Mouse (Mus musculus) hindbrain, postnatal 0 days (tissue): ENCODE data around the gene C1qtnf1. TPM values are rescaled to one million over a fixed set of nuclear protein-coding genes. Genes with fewer than 3 reads are reported as not detected.

ENCODE experiments used
- ATAC-seq: fragments of 200-750 bp; cut with Nextera tagmentation; 2 replicates; pipeline ENCODE4 v1.8.0; 2017; ENCODE audit warnings: mild to moderate bottlenecking, moderate TSS enrichment, moderate library complexity
- DNase-seq: peaks from one replicate; pipeline ENCODE4 v3.0.0-alpha.2; 2015; ENCODE audit warnings: low spot score
- H3K27ac ChIP-seq: fragments of 300-500 bp; sonication (generic); 2 replicates; pipeline ENCODE4 v1.5.1; 2014; ENCODE audit warnings: mild to moderate bottlenecking
- H3K27me3 ChIP-seq: fragments of 300-500 bp; sonication (generic); 2 replicates; pipeline ENCODE4 v1.6.1; 2014; ENCODE audit warnings: low read length, mixed read lengths; ENCODE audit not compliant: insufficient read depth
- H3K36me3 ChIP-seq: fragments of 300-500 bp; sonication (generic); 2 replicates; pipeline ENCODE4 v1.6.1; 2014; ENCODE audit warnings: low read length, mixed read lengths; ENCODE audit not compliant: insufficient read depth
- H3K4me1 ChIP-seq: fragments of 300-500 bp; sonication (generic); 2 replicates; pipeline ENCODE4 v1.6.1; 2014; ENCODE audit warnings: antibody characterized with exemption, low read length, mixed read lengths; ENCODE audit not compliant: insufficient read depth
- H3K4me2 ChIP-seq: fragments of 300-500 bp; sonication (generic); 2 replicates; pipeline ENCODE4 v1.6.1; 2014; ENCODE audit warnings: low read depth, mild to moderate bottlenecking, low read length, moderate library complexity, mixed read lengths
- H3K4me3 ChIP-seq: fragments of 300-500 bp; sonication (generic); 2 replicates; pipeline ENCODE4 v1.5.1; 2014; ENCODE audit warnings: low read length
- H3K9ac ChIP-seq: fragments of 300-500 bp; sonication (generic); replicated peaks from 2 replicates; pipeline ENCODE4 v1.6.1; 2014; ENCODE audit warnings: mild to moderate bottlenecking, low read length, moderate library complexity, mixed read lengths
- H3K9me3 ChIP-seq: fragments of 300-500 bp; sonication (generic); 2 replicates; pipeline ENCODE4 v1.6.1; 2016; ENCODE audit warnings: low read length, mixed read lengths
- CTCF ChIP-seq: IDR thresholded peaks from 2 replicates; pipeline ENCODE4 v1.5.1; 2016; ENCODE audit warnings: antibody characterized with exemption, control low read depth, low read depth
- WGBS: fragments of 180-500 bp; shearing (Covaris S2); extraction: QIAGEN DNeasy Blood & Tissue Kit; methylation state at CpG from one replicate; pipeline ENCODE4 v1.1.7; 2014; 5-methylcytosine and 5-hydroxymethylcytosine counted together
- polyA plus RNA-seq: library from polyadenylated mRNA; unstranded; fragments of >200 nt; fragmentation: Nextera tagmentation; extraction: Ambion mirVana; gene quantifications from 2 replicates; pipeline ENCODE4 v1.2.1, GENCODE M21; 2015
- total RNA-seq: library from RNA; depleted of rRNA; stranded (reverse); fragments of >200 nt; gene quantifications from 2 replicates; pipeline ENCODE4 v1.2.3, GENCODE M21; 2014; rRNA removed

C1qtnf1 gene
- total and polyA plus RNA-seq, 2 experiments from 2014 or later, result 4.3 to 5.4 TPM

DNA sequence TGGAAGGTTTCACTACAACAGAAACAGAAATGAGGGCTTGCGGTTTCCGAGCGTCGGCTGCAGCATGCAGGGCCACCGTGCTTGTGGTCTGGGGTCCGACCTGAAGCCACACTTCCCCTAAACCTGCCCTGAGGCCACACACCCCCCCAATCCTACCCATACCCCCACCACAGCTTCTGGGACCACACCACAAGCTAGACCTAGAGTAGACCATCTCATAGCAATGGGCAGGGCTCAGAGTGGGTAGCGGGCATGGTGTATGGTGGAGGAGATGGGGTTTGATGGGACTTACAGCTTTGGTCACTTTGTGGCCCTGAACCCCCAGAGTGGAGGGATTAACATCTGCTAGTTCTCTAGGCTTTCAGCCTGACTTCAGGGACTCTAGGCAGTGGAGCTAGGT lies 63.2 kb downstream of the C1qtnf1 start:
- Histone ChIP-seq H3K4me1 (peaks cover 3% of the 10 kb centered on the region; the same call in 1 of the 2 replicates), H3K36me3 (no peaks in the 10 kb centered on the region), H3K4me3 (no peak overlapping the region), H3K27ac (no peak overlapping the region), H3K9me3 (no peaks in the 10 kb centered on the region), H3K4me2 (no peak overlapping the region), H3K9ac (no peak overlapping the region), H3K27me3 (no peaks in the 10 kb centered on the region)
- no peak for ATAC-seq
- no peak for TF ChIP-seq CTCF
- 93% methylated on average over 7 of the region's 7 CpGs for WGBS
- DNase-seq, result no peak

DNA sequence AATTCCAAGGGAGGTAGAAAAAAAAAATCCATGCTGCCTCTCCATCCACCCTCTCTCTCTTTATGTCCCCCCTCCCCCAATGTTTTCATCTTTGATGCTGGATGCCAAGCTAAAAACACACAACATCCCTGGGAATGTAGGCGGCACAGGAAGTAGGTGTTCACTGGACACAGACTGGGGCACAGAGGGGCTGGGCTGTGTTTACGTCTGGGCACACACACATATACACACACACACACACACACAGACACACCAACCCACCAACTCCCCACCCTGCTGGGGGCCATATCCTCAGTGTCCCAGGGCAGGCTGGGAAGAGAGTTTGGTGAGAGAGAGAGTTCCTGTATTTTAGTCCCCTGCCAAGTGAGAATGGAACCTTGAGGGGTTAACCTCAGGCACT lies 65.5 kb downstream of the C1qtnf1 start:
- WGBS, result 76% methylated on average over 2 of the region's 2 CpGs
- no peak overlapping the region for H3K27ac ChIP-seq
- no peak overlapping the region for H3K9ac ChIP-seq
- peaks cover 3% of the 10 kb centered on the region; the same call in 1 of the 2 replicates for H3K4me1 ChIP-seq
- H3K27me3 ChIP-seq, result no peaks in the 10 kb centered on the region
- ATAC-seq, result no peak
- no peak for DNase-seq
- H3K36me3 ChIP-seq, result no peaks in the 10 kb centered on the region
- H3K4me3 ChIP-seq, result no peak overlapping the region
- H3K4me2 ChIP-seq, result no peak overlapping the region
- no peaks in the 10 kb centered on the region for H3K9me3 ChIP-seq
- TF ChIP-seq CTCF, result no peak

DNA sequence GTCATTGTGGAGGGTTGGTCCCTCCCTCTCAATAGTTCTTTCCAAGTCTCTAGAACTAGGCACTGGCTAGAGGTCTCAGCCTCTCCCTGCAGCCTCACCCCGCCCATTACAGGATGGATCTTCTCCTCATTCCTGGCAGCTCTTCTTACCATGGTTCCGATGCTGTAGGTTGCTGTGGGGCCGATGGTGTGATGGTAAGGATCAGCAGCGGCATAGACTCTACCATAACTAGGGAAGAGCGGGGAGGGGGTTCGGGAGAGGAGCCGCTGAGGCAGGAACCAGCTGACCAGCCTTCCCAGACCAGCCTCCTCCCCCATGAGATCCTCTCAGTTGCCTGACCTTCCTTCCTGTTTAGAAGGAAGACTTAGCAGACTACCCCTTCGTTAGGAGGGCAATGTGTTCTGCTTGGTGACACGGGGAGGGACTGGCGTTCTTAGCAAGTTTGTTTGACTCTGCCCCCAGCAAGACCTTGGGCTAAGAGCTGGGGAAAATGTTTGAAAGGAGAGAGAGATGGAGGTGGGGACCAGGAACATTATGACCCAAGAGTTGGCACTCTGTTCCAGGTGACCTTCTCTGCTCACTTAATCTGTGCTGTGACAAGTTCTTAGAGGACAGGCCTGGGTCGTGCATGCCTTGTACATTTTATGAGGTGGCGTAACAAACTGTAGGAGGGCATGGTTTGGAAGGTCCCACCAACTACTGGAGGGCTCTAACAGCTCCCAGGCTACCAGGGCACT lies 66.2 kb downstream of the C1qtnf1 start:
- peaks cover 2% of the 10 kb centered on the region; the same call in 1 of the 2 replicates for H3K4me1 ChIP-seq
- 85% methylated on average over 12 of the region's 12 CpGs for WGBS
- H3K4me2 ChIP-seq, result no peak overlapping the region
- no peak for TF ChIP-seq CTCF
- H3K9me3 ChIP-seq, result no peaks in the 10 kb centered on the region
- H3K27me3 ChIP-seq, result no peaks in the 10 kb centered on the region
- H3K4me3 ChIP-seq, result no peak overlapping the region
- no peaks in the 10 kb centered on the region for H3K36me3 ChIP-seq
- ATAC-seq (no peak), DNase-seq (no peak)
- no peak overlapping the region for H3K27ac ChIP-seq
- no peak overlapping the region for H3K9ac ChIP-seq

- Histone ChIP-seq H3K4me1 (no peaks in the 10 kb centered on the region), H3K27me3 (no peaks in the 10 kb centered on the region), H3K36me3 (no peaks in the 10 kb centered on the region), H3K9ac (no peak overlapping the region), H3K27ac (no peak overlapping the region), H3K4me2 (no peak overlapping the region), H3K4me3 (no peak overlapping the region), H3K9me3 (no peaks in the 10 kb centered on the region)
- ATAC-seq (no peak), DNase-seq (no peak)
- TF ChIP-seq CTCF, result no peak
- WGBS, result 44% methylated on average over 5 of the region's 5 CpGs
Observed at GRCm38 (mm10) chr11:118495065-118495464, 67.1 kb downstream of the C1qtnf1 start.

DNA sequence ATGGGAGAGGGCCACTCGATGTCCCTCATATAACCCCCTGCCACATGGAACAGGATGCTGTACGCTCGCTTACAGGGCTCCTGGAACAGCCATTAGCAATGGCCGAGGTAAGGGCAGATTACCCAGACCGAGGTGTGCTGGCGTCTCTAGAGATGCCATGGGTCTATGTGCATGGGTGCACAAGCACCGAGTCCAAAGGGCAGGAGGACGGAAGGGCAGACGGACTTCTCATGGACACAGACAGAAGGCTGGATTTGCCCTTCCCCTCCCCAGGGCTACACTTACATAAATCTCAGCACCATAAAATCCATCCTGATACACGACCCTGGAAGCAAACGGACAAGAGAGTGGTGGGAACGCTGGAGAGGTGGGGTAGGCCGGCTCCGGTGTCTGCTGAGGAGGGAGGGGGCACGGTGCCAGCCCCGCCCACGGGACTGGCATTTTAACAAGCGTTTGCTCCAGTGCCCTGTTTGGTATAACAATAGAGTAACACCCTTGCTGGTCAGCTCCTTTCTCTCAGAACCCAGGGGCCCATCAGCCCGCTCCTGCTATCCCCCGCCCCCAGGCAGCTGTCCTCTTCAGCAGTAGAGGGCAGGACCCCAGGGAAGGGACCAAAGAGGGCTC lies 68.2 kb downstream of the C1qtnf1 start:
- DNase-seq (no peak), ATAC-seq (no peak)
- Histone ChIP-seq H3K4me3 (no peak overlapping the region), H3K36me3 (no peaks in the 10 kb centered on the region), H3K4me2 (no peak overlapping the region), H3K27me3 (no peaks in the 10 kb centered on the region), H3K9me3 (no peaks in the 10 kb centered on the region), H3K9ac (no peak overlapping the region), H3K4me1 (no peaks in the 10 kb centered on the region), H3K27ac (no peak overlapping the region)
- 45% methylated on average over 20 of the region's 20 CpGs for WGBS
- no peak for TF ChIP-seq CTCF

Other genes starting within 250 kb of the C1qtnf1 start
- gene Cyth1, start 179.6 kb upstream of the C1qtnf1 start, total RNA-seq, result 42.9 and 48.3 TPM in 2 replicates
- gene Cyth1, start 179.6 kb upstream of the C1qtnf1 start, polyA plus RNA-seq, result 15.7 and 19.5 TPM in 2 replicates
- 19.7 and 20.6 TPM in 2 replicates for gene Usp36, start 138.0 kb upstream of the C1qtnf1 start, total RNA-seq
- gene Usp36, start 138.0 kb upstream of the C1qtnf1 start, polyA plus RNA-seq, result 12.6 and 12.8 TPM in 2 replicates
- gene Cep295nl, start 85.7 kb upstream of the C1qtnf1 start, total RNA-seq, result 0.31 and 1.2 TPM in 2 replicates
- gene Cep295nl, start 85.7 kb upstream of the C1qtnf1 start, polyA plus RNA-seq, result 0.20 and 0.47 TPM in 2 replicates
- 164 and 170 TPM in 2 replicates for gene Timp2, start 72.5 kb upstream of the C1qtnf1 start, total RNA-seq
- 102 and 118 TPM in 2 replicates for gene Timp2, start 72.5 kb upstream of the C1qtnf1 start, polyA plus RNA-seq
- 25.5 and 30.6 TPM in 2 replicates for gene Lgals3bp, start 26.1 kb upstream of the C1qtnf1 start, total RNA-seq
- 15.4 and 18.5 TPM in 2 replicates for gene Lgals3bp, start 26.1 kb upstream of the C1qtnf1 start, polyA plus RNA-seq
- gene Cant1, start 9.1 kb upstream of the C1qtnf1 start, total RNA-seq, result 47.9 and 51.7 TPM in 2 replicates
- gene Cant1, start 9.1 kb upstream of the C1qtnf1 start, polyA plus RNA-seq, result 24.7 and 25.8 TPM in 2 replicates
- gene Engase, start 48.6 kb downstream of the C1qtnf1 start, total RNA-seq, result 9.0 and 20.7 TPM in 2 replicates
- gene Engase, start 48.6 kb downstream of the C1qtnf1 start, polyA plus RNA-seq, result 6.5 and 7.0 TPM in 2 replicates